Mouse (Mus musculus): ENCODE data around the gene Sik2.

- TF ChIP-seq GATA1 (IDR thresholded peaks at IDR 0.05; ENCODE audit: low read length) (no peak), TAL1 (IDR thresholded peaks at IDR 0.05; ENCODE audit: low read length) (no peak)
These were observed 6.9 kb upstream of the Sik2 start for GRCm38 (mm10) chr9:51015732-51016131.

All from erythroblast, embryonic 14.5 days (primary cell).